17 mouse cellular contexts compared by ENCODE assay signal in the genomic region with DNA sequence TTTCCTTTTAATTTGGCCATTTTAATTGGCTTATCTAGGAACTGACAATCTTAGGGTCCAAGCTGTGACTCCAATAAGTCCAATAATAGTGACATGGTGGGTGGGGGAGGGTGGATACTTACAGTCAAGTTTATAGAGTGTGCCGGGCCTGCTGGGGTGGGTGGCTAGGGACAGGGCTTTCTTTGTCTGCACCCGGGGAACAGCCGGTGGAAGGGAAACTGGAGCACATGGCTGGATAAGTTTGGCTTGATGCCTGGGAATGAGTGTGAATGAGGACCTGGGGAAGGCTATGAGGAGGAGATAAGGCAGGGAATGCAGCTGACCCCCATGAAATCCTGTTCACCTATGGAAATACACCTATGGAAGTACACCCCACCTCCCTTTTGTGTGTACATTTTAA.
DNase-seq lines count a peak whose midpoint lies in the region; ATAC-seq lines count a peak whose summit lies in the region.
"Had no signal": no experiment of that assay in that cellular context is flagged by ENCODE, and none has a peak within 500 bp of the region (broad histone marks: within the 10 kb centered on the region; RNA-seq: fewer than 3 reads in every experiment).

No protein-coding gene starts in this region.

- no peak overlapping the region for H3K9ac ChIP-seq in embryonic facial prominence, embryonic 14.5 days (ENCODE audit: low read depth, low read length)
- no peak overlapping the region for H3K9ac ChIP-seq in hindbrain, embryonic 11.5 days (ENCODE audit: low read depth, low read length)
- no peak overlapping the region for H3K9ac ChIP-seq in hindbrain, embryonic 14.5 days
- no peak overlapping the region for H3K9ac ChIP-seq in lung, embryonic 16.5 days (ENCODE audit: low read length)
- H3K9ac ChIP-seq in forebrain, embryonic 16.5 days (replicated peaks; ENCODE audit: low read depth, low read length), result no peak overlapping the region
- H3K9ac ChIP-seq: heart, embryonic 12.5 days; liver, embryonic 12.5 days; midbrain, embryonic 15.5 days; neural tube, embryonic 13.5 days had no signal

- ATAC-seq in embryonic facial prominence, embryonic 14.5 days (ENCODE audit: low read depth), result no peak
- 0 out of 2 replicates have a peak, but pooled peaks have one; percentile 27 for ATAC-seq in hindbrain, embryonic 11.5 days (ENCODE audit: low FRiP score)
- no peak; the same call in 1 of the 2 replicates for ATAC-seq in hindbrain, embryonic 14.5 days (ENCODE audit: low FRiP score)
- peak; percentile 67; the same call in 1 of the 2 replicates for ATAC-seq in lung, embryonic 16.5 days (ENCODE audit: low read depth)
- 0 out of 2 replicates have a peak, but pooled peaks have one; percentile 36 for ATAC-seq in forebrain, embryonic 16.5 days
- ATAC-seq: liver, embryonic 12.5 days; midbrain, embryonic 15.5 days; Patski had no signal

- H3K9me3 ChIP-seq in embryonic facial prominence, embryonic 14.5 days (ENCODE audit: control insufficient read depth, low read length), result no peaks in the 10 kb centered on the region
- H3K9me3 ChIP-seq in embryonic facial prominence, embryonic 10.5 days, result no peaks in the 10 kb centered on the region
- no peaks in the 10 kb centered on the region for H3K9me3 ChIP-seq in hindbrain, embryonic 11.5 days (ENCODE audit: control insufficient read depth, low read length)
- H3K9me3 ChIP-seq in hindbrain, embryonic 14.5 days (ENCODE audit: control insufficient read depth, low read length), result no peaks in the 10 kb centered on the region
- H3K9me3 ChIP-seq in lung, embryonic 16.5 days (ENCODE audit: control insufficient read depth, low read length), result no peaks in the 10 kb centered on the region
- no peaks in the 10 kb centered on the region for H3K9me3 ChIP-seq in forebrain, embryonic 16.5 days (ENCODE audit: control insufficient read depth, low read length)
- H3K9me3 ChIP-seq: heart, embryonic 12.5 days; liver, embryonic 12.5 days; midbrain, embryonic 15.5 days; neural tube, embryonic 13.5 days had no signal

- no peaks in the 10 kb centered on the region for H3K36me3 ChIP-seq in embryonic facial prominence, embryonic 14.5 days (ENCODE audit: control insufficient read depth, insufficient read depth, low read length)
- H3K36me3 ChIP-seq in embryonic facial prominence, embryonic 10.5 days (replicated peaks), result no peaks in the 10 kb centered on the region
- no peaks in the 10 kb centered on the region for H3K36me3 ChIP-seq in hindbrain, embryonic 11.5 days (ENCODE audit: control insufficient read depth, insufficient read depth, low read length)
- no peaks in the 10 kb centered on the region for H3K36me3 ChIP-seq in hindbrain, embryonic 14.5 days (replicated peaks; ENCODE audit: control insufficient read depth, insufficient read depth)
- H3K36me3 ChIP-seq in lung, embryonic 16.5 days (ENCODE audit: control insufficient read depth, insufficient read depth, low read length), result no peaks in the 10 kb centered on the region
- H3K36me3 ChIP-seq in forebrain, embryonic 16.5 days (ENCODE audit: control insufficient read depth, insufficient read depth), result no peaks in the 10 kb centered on the region
- H3K36me3 ChIP-seq: heart, embryonic 12.5 days; liver, embryonic 12.5 days; midbrain, embryonic 15.5 days; neural tube, embryonic 13.5 days had no signal

- H3K27me3 ChIP-seq in embryonic facial prominence, embryonic 14.5 days (replicated peaks; ENCODE audit: control insufficient read depth, insufficient read depth, low read length), result no peaks in the 10 kb centered on the region
- no peaks in the 10 kb centered on the region for H3K27me3 ChIP-seq in embryonic facial prominence, embryonic 10.5 days (replicated peaks; ENCODE audit: low read depth, poor library complexity, severe bottlenecking)
- H3K27me3 ChIP-seq in hindbrain, embryonic 11.5 days (ENCODE audit: control insufficient read depth, insufficient read depth, low read length), result no peaks in the 10 kb centered on the region
- no peaks in the 10 kb centered on the region for H3K27me3 ChIP-seq in hindbrain, embryonic 14.5 days (ENCODE audit: control insufficient read depth, insufficient read depth, low read length)
- no peaks in the 10 kb centered on the region for H3K27me3 ChIP-seq in lung, embryonic 16.5 days (ENCODE audit: control insufficient read depth, insufficient read depth, low read depth, low read length)
- H3K27me3 ChIP-seq in forebrain, embryonic 16.5 days (replicated peaks; ENCODE audit: control insufficient read depth, insufficient read depth, low read length), result no peaks in the 10 kb centered on the region
- H3K27me3 ChIP-seq: heart, embryonic 12.5 days; liver, embryonic 12.5 days; midbrain, embryonic 15.5 days; neural tube, embryonic 13.5 days; Patski had no signal

- no peaks in the 10 kb centered on the region for H3K4me1 ChIP-seq in embryonic facial prominence, embryonic 14.5 days (ENCODE audit: control insufficient read depth, insufficient read depth, low read length)
- H3K4me1 ChIP-seq in embryonic facial prominence, embryonic 10.5 days, result no peaks in the 10 kb centered on the region
- H3K4me1 ChIP-seq in hindbrain, embryonic 11.5 days (replicated peaks; ENCODE audit: control insufficient read depth, insufficient read depth, low read length), result no peaks in the 10 kb centered on the region
- H3K4me1 ChIP-seq in hindbrain, embryonic 14.5 days (replicated peaks; ENCODE audit: control insufficient read depth, insufficient read depth, low read length), result no peaks in the 10 kb centered on the region
- 0 out of 2 replicates have a peak, but pooled peaks cover 6% of the 10 kb centered on the region for H3K4me1 ChIP-seq in lung, embryonic 16.5 days (replicated peaks; ENCODE audit: control insufficient read depth, insufficient read depth, low read length)
- H3K4me1 ChIP-seq in forebrain, embryonic 16.5 days (replicated peaks; ENCODE audit: control insufficient read depth, insufficient read depth, low read length), result no peaks in the 10 kb centered on the region
- H3K4me1 ChIP-seq: liver, embryonic 12.5 days; midbrain, embryonic 15.5 days had no signal

- WGBS in embryonic facial prominence, embryonic 14.5 days, result 29% methylated on average over 3 of the region's 3 CpGs
- 50% methylated on average over 3 of the region's 3 CpGs for WGBS in embryonic facial prominence, embryonic 10.5 days
- 77% methylated on average over 3 of the region's 3 CpGs for WGBS in hindbrain, embryonic 11.5 days
- WGBS in hindbrain, embryonic 14.5 days, result 51% methylated on average over 3 of the region's 3 CpGs
- WGBS in lung, embryonic 16.5 days, result 31% methylated on average over 3 of the region's 3 CpGs
- WGBS in forebrain, embryonic 16.5 days, result 29% methylated on average over 3 of the region's 3 CpGs

- H3K4me3 ChIP-seq in embryonic facial prominence, embryonic 14.5 days (ENCODE audit: low read depth, low read length), result no peak overlapping the region
- no peak overlapping the region for H3K4me3 ChIP-seq in embryonic facial prominence, embryonic 10.5 days
- H3K4me3 ChIP-seq in hindbrain, embryonic 11.5 days (ENCODE audit: low read depth, low read length), result no peak overlapping the region
- H3K4me3 ChIP-seq in hindbrain, embryonic 14.5 days (replicated peaks; ENCODE audit: low read length), result no peak overlapping the region
- no peak overlapping the region for H3K4me3 ChIP-seq in lung, embryonic 16.5 days (ENCODE audit: low read length)
- H3K4me3 ChIP-seq in forebrain, embryonic 16.5 days (replicated peaks; ENCODE audit: low read length), result no peak overlapping the region
- H3K4me3 ChIP-seq: heart, embryonic 12.5 days; liver, embryonic 12.5 days; midbrain, embryonic 15.5 days; neural tube, embryonic 13.5 days had no signal

- H3K27ac ChIP-seq in embryonic facial prominence, embryonic 14.5 days (replicated peaks; ENCODE audit: low read depth, low read length), result no peak overlapping the region
- H3K27ac ChIP-seq in embryonic facial prominence, embryonic 10.5 days (replicated peaks), result no peak overlapping the region
- H3K27ac ChIP-seq in hindbrain, embryonic 11.5 days (ENCODE audit: low read depth, low read length), result no peak overlapping the region
- H3K27ac ChIP-seq in hindbrain, embryonic 14.5 days, result no peak overlapping the region
- peak overlapping the region; percentile 20; the same call in 1 of the 2 replicates for H3K27ac ChIP-seq in lung, embryonic 16.5 days (ENCODE audit: low read length)
- H3K27ac ChIP-seq in forebrain, embryonic 16.5 days (ENCODE audit: low read length), result no peak overlapping the region
- H3K27ac ChIP-seq: liver, embryonic 12.5 days; midbrain, embryonic 15.5 days; neural tube, embryonic 13.5 days had no signal

- DNase-seq in embryonic facial prominence, embryonic 14.5 days (ENCODE audit: low spot score), result peak; percentile 39
- DNase-seq in embryonic facial prominence, embryonic 10.5 days (ENCODE audit: low spot score), result no peak
- DNase-seq in hindbrain, embryonic 11.5 days (ENCODE audit: low spot score), result no peak
- DNase-seq in hindbrain, embryonic 14.5 days (ENCODE audit: low spot score), result no peak
- no peak for DNase-seq in lung, postnatal 10 days
- DNase-seq in neural tube, embryonic 10.5 days (ENCODE audit: extremely low spot score, low spot score), result no peak
- DNase-seq: cerebellum, adult 8-10 months; gastrocnemius, postnatal 10 days; kidney, postnatal 10 days; lung, postnatal 36 days had no signal

- H3K4me2 ChIP-seq in embryonic facial prominence, embryonic 14.5 days (ENCODE audit: low read depth, low read length), result no peak overlapping the region
- H3K4me2 ChIP-seq in hindbrain, embryonic 11.5 days (replicated peaks; ENCODE audit: low read depth, low read length), result no peak overlapping the region
- H3K4me2 ChIP-seq in hindbrain, embryonic 14.5 days (replicated peaks), result no peak overlapping the region
- no peak overlapping the region for H3K4me2 ChIP-seq in lung, embryonic 16.5 days (ENCODE audit: low read depth, low read length)
- no peak overlapping the region for H3K4me2 ChIP-seq in forebrain, embryonic 16.5 days (ENCODE audit: low read length)
- H3K4me2 ChIP-seq: heart, embryonic 12.5 days; liver, embryonic 12.5 days; midbrain, embryonic 15.5 days; neural tube, embryonic 13.5 days had no signal

Comparison
In these comparisons a context has a peak if more than half of its experiments do, and no peak if none do; other contexts are left out.
1. ATAC-seq: peak in hindbrain, embryonic 11.5 days (single experiment), lung, embryonic 16.5 days (single experiment) and forebrain, embryonic 16.5 days (single experiment); none in embryonic facial prominence, embryonic 14.5 days (single experiment) and hindbrain, embryonic 14.5 days (single experiment).